Mouse (Mus musculus) E14TG2a.4 (cell line): ENCODE results near the gene Acot8.

Experiments used
- H3K27me3 ChIP-seq: 2 replicates; pipeline ENCODE4 v1.6.1; 2014; ENCODE audit warnings: low read length, control low read depth; ENCODE audit not compliant: insufficient read depth
- H3K36me3 ChIP-seq: 2 replicates; pipeline ENCODE4 v1.6.1; 2014; ENCODE audit warnings: low read length, control low read depth; ENCODE audit not compliant: insufficient read depth
- H3K4me1 ChIP-seq: replicated peaks from 2 replicates; pipeline ENCODE4 v1.6.1; 2014; ENCODE audit warnings: low read depth, low read length, control low read depth
- H3K4me3 ChIP-seq: replicated peaks from 2 replicates; pipeline ENCODE4 v1.5.1; 2014; ENCODE audit warnings: mild to moderate bottlenecking, low read length
- H3K9me3 ChIP-seq: 2 replicates; pipeline ENCODE4 v1.6.1; 2014; ENCODE audit warnings: low read length, control low read depth
- CTCF ChIP-seq: conservative IDR thresholded peaks from 2 replicates; pipeline ENCODE4 v1.5.1; 2014; ENCODE audit warnings: low read length
- NANOG ChIP-seq: IDR thresholded peaks from 2 replicates; pipeline ENCODE4 v1.6.1; 2014; ENCODE audit warnings: borderline replicate concordance, low read length, mixed read lengths
- POU5F1 ChIP-seq: IDR thresholded peaks from 2 replicates; pipeline ENCODE4 v1.6.1; 2014; ENCODE audit warnings: low read length, borderline replicate concordance

The Acot8 gene

DNA sequence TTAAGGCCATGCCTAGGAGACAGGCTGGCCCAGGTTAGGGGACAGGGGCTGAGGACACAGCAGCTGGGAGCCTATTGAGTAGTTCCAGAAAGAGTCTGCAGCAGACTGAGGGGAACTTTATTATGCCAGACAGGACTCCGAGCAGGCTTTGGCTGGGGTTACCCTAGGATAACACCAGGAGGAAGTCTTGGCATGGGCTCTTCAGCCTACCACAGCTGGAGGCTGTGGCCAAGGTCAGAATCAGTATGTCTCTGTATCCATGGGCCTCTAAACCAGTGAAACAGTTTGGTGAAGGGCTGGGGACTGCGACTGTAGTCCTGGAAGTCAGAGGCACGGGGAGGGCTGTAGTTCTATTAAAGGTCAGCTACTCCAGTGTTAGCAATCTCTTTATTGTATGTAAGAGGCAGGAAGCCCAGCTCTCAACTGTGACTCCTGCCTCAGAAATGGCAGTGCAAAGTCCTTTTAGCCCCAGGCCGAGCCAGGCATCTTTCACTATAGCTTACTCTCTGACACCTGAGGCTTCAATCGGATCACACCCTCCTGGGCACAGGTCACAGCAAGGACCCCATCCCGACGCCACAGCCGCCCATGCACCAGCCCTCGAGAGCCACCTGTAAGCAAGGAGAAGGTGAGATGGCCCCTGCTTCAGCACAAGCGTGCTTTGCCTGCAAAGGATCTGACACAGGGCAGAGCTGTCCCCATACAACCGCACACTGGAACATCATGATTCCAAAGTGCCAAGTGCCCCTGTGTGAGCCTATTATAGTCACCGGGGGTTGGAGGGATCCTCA, 12.1 kb downstream of the Acot8 start:
- TF ChIP-seq POU5F1 (no peak), NANOG (no peak), CTCF (no peak)
- Histone ChIP-seq H3K9me3 (no peaks in the 10 kb centered on the region), H3K36me3 (peaks cover 82% of the 10 kb centered on the region), H3K27me3 (no peaks in the 10 kb centered on the region), H3K4me1 (peaks cover 85% of the 10 kb centered on the region), H3K4me3 (peak overlapping the region; percentile 53)

DNA sequence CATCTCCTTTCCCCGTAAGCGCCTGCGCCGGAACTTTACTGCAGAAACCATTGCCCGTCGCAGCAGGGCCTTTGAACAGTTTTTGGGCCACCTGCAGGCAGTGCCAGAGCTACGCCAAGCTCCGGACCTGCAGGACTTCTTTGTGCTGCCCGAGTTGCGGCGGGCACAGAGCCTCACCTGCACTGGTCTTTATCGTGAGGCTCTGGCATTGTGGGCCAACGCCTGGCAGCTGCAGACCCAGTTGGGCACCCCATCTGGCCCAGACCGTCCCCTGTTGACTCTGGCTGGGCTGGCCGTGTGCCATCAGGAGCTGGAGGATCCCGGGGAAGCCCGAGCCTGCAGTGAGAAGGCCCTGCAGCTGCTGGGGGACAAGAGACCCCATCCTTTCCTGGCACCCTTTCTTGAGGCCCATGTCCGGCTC, 12.8 kb downstream of the Acot8 start:
- peaks cover 75% of the 10 kb centered on the region for H3K36me3 ChIP-seq
- peak overlapping the region; percentile 53 for H3K4me3 ChIP-seq
- peaks cover 91% of the 10 kb centered on the region for H3K4me1 ChIP-seq
- no peaks in the 10 kb centered on the region for H3K9me3 ChIP-seq
- no peak for TF ChIP-seq NANOG
- TF ChIP-seq CTCF = no peak
- no peak for TF ChIP-seq POU5F1
- H3K27me3 ChIP-seq = peaks cover 3% of the 10 kb centered on the region; the same call in 1 of the 2 replicates

- Histone ChIP-seq H3K36me3 (peaks cover 61% of the 10 kb centered on the region), H3K4me3 (no peak overlapping the region), H3K27me3 (peaks cover 9% of the 10 kb centered on the region), H3K4me1 (peaks cover 92% of the 10 kb centered on the region), H3K9me3 (no peaks in the 10 kb centered on the region)
- TF ChIP-seq NANOG = no peak
- TF ChIP-seq POU5F1 = no peak
- TF ChIP-seq CTCF = no peak
Measured at GRCm38 (mm10) chr2:164790451-164790850, 14.2 kb downstream of the Acot8 start.

DNA sequence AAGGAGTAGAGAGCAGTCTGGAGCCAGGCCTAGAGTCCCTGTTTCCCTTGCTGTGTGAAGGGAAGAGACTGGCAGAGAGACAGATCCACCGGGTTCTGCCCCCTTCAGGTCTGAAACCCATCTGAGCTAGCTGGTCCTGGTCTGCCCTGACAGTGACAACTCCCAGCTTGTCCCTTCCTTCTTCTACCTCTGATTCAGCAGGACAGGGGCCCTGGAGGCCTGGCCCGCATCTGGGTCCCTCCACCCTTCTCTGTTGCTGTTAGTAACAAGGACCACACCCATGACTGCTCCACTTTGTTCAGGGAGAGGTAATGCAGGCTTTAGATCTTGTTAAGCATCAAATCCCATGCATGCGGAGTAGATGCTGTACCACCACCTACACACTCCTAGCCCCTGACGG, 16.3 kb downstream of the Acot8 start:
- peaks cover 43% of the 10 kb centered on the region for H3K36me3 ChIP-seq
- no peak for TF ChIP-seq NANOG
- no peak for TF ChIP-seq CTCF
- no peak for TF ChIP-seq POU5F1
- H3K4me3 ChIP-seq = peak overlapping the region; percentile 27
- peaks cover 17% of the 10 kb centered on the region for H3K27me3 ChIP-seq
- H3K9me3 ChIP-seq = no peaks in the 10 kb centered on the region
- H3K4me1 ChIP-seq = peaks cover 82% of the 10 kb centered on the region

DNA sequence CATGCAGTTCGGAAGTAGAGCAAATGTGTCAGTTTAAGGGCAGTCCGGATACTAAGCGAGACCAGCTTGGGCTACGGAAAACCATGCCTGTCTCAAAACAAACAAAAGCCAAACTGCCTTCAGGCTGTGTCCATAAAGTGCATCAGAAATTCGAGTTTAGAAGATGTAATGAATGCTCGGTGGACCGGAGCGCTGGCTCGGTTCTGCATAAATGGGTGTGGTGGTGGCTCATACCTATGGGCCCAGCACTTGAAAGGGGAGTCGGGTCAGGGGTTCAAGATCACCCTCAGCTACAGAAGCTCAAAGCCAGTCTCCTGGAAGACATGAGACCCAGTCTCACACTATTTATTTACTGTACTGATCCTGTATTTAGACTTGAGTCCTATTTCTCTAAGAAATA, 16.9 kb downstream of the Acot8 start:
- peaks cover 17% of the 10 kb centered on the region for H3K27me3 ChIP-seq
- no peaks in the 10 kb centered on the region for H3K9me3 ChIP-seq
- no peak for TF ChIP-seq POU5F1
- TF ChIP-seq NANOG = no peak
- TF ChIP-seq CTCF = no peak
- H3K36me3 ChIP-seq = peaks cover 36% of the 10 kb centered on the region
- peaks cover 75% of the 10 kb centered on the region for H3K4me1 ChIP-seq
- H3K4me3 ChIP-seq = no peak overlapping the region

GRCm38 (mm10) chr2:164787032-164787431, 17.6 kb downstream of the Acot8 start:
- Histone ChIP-seq H3K4me3 (no peak overlapping the region), H3K27me3 (peaks cover 20% of the 10 kb centered on the region), H3K9me3 (no peaks in the 10 kb centered on the region), H3K4me1 (peaks cover 68% of the 10 kb centered on the region), H3K36me3 (peaks cover 29% of the 10 kb centered on the region)
- TF ChIP-seq POU5F1 = no peak
- TF ChIP-seq NANOG = no peak
- no peak for TF ChIP-seq CTCF

- TF ChIP-seq NANOG (no peak), POU5F1 (no peak), CTCF (no peak)
- Histone ChIP-seq H3K4me3 (peak overlapping the region; percentile 88), H3K4me1 (peaks cover 62% of the 10 kb centered on the region), H3K36me3 (peaks cover 23% of the 10 kb centered on the region), H3K9me3 (no peaks in the 10 kb centered on the region), H3K27me3 (peaks cover 20% of the 10 kb centered on the region)
Measured at GRCm38 (mm10) chr2:164786388-164786885, 18.2 kb downstream of the Acot8 start.

DNA sequence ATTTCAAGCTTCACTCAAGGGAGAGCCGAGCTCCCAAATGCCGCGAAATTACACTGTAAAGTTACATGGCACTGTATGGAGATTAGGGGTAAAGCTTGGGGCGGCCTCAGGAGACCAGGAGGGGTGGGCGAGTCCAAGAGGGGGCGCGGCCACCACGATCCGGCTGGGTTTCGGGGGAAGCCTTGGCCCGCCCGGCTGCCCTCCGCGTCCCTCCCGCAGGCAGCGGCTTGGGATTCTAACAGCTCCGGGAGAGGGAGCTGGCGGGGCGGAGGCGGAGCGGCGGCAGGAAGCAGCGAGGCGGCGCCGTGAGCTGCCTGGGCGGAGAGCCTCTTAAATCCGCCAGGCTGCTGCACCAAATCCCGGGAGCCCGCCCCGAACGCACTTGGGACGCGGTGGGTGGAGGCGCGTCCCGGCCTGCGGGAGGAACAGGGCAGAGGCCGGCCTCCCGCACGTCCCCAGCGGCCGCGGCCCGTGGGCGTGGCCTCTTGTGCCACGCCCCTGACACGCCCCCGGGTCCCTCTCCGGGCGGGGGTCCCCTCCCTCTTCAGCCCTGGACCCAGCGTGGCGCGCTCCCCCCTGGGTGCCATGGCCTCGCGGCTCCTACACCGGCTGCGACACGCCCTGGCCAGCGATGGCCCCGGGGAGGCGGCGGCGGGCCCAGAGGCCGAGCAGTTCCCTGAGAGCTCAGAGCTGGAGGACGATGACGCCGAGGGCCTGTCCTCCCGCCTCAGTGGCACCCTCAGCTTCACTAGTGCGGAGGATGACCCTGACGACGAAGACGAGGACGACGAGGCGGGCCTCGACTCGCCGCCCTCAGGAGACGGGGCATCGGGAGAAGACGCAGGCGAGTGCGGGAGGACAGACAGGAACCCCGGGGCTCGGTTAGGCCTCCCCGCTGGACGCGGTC, 18.9 kb downstream of the Acot8 start, which contains the start of gene Snx21:
Gene Snx21 (plus strand): TSS at position 343 of the 907 bp plus-strand sequence.
- no peaks in the 10 kb centered on the region for H3K9me3 ChIP-seq
- no peak for TF ChIP-seq POU5F1
- no peak for TF ChIP-seq CTCF
- TF ChIP-seq NANOG = no peak
- H3K36me3 ChIP-seq = peaks cover 16% of the 10 kb centered on the region
- H3K4me3 ChIP-seq = peak within 1 kb of the TSS; percentile 88
- H3K27me3 ChIP-seq = peaks cover 20% of the 10 kb centered on the region
- peaks cover 55% of the 10 kb centered on the region for H3K4me1 ChIP-seq
